Comparison of ENCODE assay signal across 10 mouse cellular contexts in the genomic region with DNA sequence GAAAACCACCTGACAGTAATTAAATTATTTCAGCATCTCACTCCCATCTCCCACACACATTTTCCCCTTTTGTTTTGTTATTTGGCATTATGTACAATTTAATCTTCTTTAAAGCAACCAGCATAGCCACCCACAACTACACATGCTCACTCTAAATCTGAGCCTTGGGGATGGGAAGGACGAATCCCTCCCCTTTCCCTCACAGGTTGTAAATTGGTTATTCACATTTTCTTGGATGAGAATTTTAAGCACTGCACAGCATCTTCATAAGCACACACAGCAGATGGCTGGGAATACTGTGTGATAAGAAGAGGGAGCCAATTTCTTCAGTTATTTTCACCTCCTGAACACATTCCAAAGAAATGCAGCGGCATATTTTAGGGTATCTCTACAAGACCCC.
A peak's percentile ranks its signal among the peaks of the same experiment; 100 is the strongest.
DNase-seq lines count a peak whose midpoint lies in the region; ATAC-seq lines count a peak whose summit lies in the region.
"Had no signal": no experiment of that assay in that cellular context is flagged by ENCODE, and none has a peak within 500 bp of the region (broad histone marks: within the 10 kb centered on the region; RNA-seq: fewer than 3 reads in every experiment).

No protein-coding gene starts in this region.

- no peak for DNase-seq in frontal cortex, postnatal 25 days (ENCODE audit: low spot score in 2 of 2)
- DNase-seq in brain, embryonic 18.5 days (ENCODE audit: low read depth, low spot score): peak; percentile 70
- DNase-seq in layer of hippocampus, adult 8-10 months (ENCODE audit: low spot score in 2 of 2): peak; percentile 49 to 69
- DNase-seq in left cerebral cortex, postnatal 25 days (ENCODE audit: low spot score in 2 of 2): peak; percentile 59 to 92
- DNase-seq in heart, adult 9 months (ENCODE audit: low spot score in 2 of 2): no peak
- no peak for DNase-seq in adrenal gland, adult 8-10 months
- no peak for DNase-seq in heart, adult 11 months
- DNase-seq: cerebellum, adult 2 months had no signal

- peak; percentile 99 for ATAC-seq in frontal cortex, adult (ENCODE audit: low TSS enrichment)
- ATAC-seq: Patski had no signal

- intact Hi-C loops in left cerebral cortex, postnatal 25 days (cut with DNase I): loop anchor here (5.0 kb wide), 2 partner anchors 180 to 225 kb away; a partner anchor contains a TSS

Comparison
In these comparisons a context has a peak if more than half of its experiments do, and no peak if none do; other contexts are left out.
1. DNase-seq: peak in brain, embryonic 18.5 days (single experiment), layer of hippocampus, adult 8-10 months (2 of 2) and left cerebral cortex, postnatal 25 days (2 of 2); none in frontal cortex, postnatal 25 days (0 of 2), heart, adult 9 months (0 of 2), adrenal gland, adult 8-10 months (single experiment) and heart, adult 11 months (single experiment).